Mouse (Mus musculus) thymus, adult 2 months (tissue): ENCODE measurements around the gene Nup62. TPM values are rescaled to one million over a fixed set of nuclear protein-coding genes. Genes with fewer than 3 reads are reported as not detected.

ENCODE experiments used
- DNase-seq: peaks from one replicate; pipeline ENCODE4 v3.0.0; 2021
- H3K27ac ChIP-seq: fragments of 200-500 bp; 2 replicates; pipeline ENCODE4 v1.5.1; 2012; ENCODE audit warnings: low read length, control low read depth; ENCODE audit not compliant: control insufficient read depth, insufficient read depth
- H3K27me3 ChIP-seq: fragments of 200-500 bp; 2 replicates; pipeline ENCODE4 v1.6.1; 2012; ENCODE audit warnings: mild to moderate bottlenecking, low read length, moderate library complexity, mixed read lengths; ENCODE audit not compliant: control insufficient read depth, insufficient read depth
- H3K36me3 ChIP-seq: fragments of 200-500 bp; 2 replicates; pipeline ENCODE4 v1.6.1; 2012; ENCODE audit warnings: mild to moderate bottlenecking, low read length, moderate library complexity; ENCODE audit not compliant: control insufficient read depth, insufficient read depth
- H3K4me1 ChIP-seq: fragments of 200-500 bp; replicated peaks from 2 replicates; pipeline ENCODE4 v1.6.1; 2012; ENCODE audit warnings: low read length; ENCODE audit not compliant: control insufficient read depth, insufficient read depth
- H3K4me3 ChIP-seq: fragments of 200-500 bp; 2 replicates; pipeline ENCODE4 v1.5.1; 2012; ENCODE audit warnings: mild to moderate bottlenecking, low read length, control low read depth, moderate library complexity; ENCODE audit not compliant: control insufficient read depth, insufficient read depth
- CTCF ChIP-seq: fragments of 200-500 bp; IDR thresholded peaks from 2 replicates; pipeline ENCODE4 v1.5.1; 2012; ENCODE audit warnings: mild to moderate bottlenecking, control low read depth, low read length, moderate library complexity, borderline replicate concordance; ENCODE audit not compliant: control insufficient read depth, poor library complexity, insufficient read depth; ENCODE audit errors: extremely low read depth
- POLR2A ChIP-seq: fragments of 200-500 bp; IDR thresholded peaks from 2 replicates; pipeline ENCODE4 v1.6.1; 2012; ENCODE audit warnings: mild to moderate bottlenecking, low read length, control low read depth, moderate library complexity; ENCODE audit not compliant: control insufficient read depth, poor library complexity, insufficient read depth; ENCODE audit errors: extremely low read depth
- WGBS: fragments of 180-500 bp; shearing (Covaris S2); methylation state at CpG from one replicate; pipeline ENCODE4 v1.1.7; 2018; 5-methylcytosine and 5-hydroxymethylcytosine counted together
- polyA plus RNA-seq: library from polyadenylated mRNA; depleted of rRNA; stranded (reverse); fragments of >200 nt; gene quantifications from 2 replicates; pipeline ENCODE4 v1.2.3, GENCODE M21; 2012

Nup62 gene
- polyA plus RNA-seq, 1 experiment: 189 TPM

DNA sequence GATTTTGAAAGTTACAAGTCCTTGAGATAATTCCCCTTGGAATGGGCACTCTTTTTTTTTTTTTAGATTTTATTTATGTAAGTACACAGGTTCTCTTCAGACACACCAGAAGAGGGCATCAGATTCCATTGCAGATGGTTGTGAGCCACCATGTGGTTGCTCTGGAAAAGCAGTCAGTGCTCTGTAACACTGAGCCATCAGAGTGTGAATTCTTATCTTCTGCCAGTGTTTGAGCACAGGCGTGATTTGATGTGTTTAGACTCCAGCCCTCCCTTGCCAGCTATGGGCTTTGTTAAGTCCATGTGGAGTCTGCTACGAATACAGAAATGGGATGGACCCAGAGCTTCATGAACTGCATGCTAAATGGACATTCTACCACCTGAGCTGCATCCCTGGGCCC is 2.3 kb downstream of the Nup62 start:
- no peak for DNase-seq
- no peak overlapping the region for H3K27ac ChIP-seq
- TF ChIP-seq POLR2A (no peak), CTCF (no peak)
- peaks cover 24% of the 10 kb centered on the region for H3K4me1 ChIP-seq
- no peaks in the 10 kb centered on the region for H3K36me3 ChIP-seq
- H3K4me3 ChIP-seq: no peak overlapping the region
- WGBS: 53% methylated on average over 2 of the region's 2 CpGs
- no peaks in the 10 kb centered on the region for H3K27me3 ChIP-seq

DNA sequence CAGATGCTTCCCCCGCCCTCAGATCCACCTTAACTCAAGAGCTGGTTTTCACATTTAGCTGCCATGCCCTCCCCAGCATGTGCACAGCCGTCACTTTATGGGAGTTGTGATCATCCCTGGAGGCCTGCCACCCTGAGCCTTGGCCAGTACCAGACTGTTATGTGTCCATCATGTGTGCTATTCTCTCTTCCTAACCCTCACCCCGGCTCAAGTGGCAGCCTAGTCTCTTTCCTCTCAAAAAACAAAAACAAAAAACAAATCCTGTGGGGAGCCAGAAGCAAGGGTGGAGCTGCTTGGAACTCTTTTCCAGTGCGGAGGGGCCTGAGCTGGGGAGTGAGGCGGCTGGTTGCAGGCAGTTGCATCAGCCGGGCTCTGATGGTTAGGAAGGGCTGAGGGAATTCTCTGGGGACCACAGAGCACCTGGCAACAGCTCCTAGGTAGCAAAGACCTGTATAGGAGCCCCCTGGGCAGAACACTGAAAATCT is 2.9 kb downstream of the Nup62 start:
- WGBS: 59% methylated on average over 6 of the region's 6 CpGs

DNA sequence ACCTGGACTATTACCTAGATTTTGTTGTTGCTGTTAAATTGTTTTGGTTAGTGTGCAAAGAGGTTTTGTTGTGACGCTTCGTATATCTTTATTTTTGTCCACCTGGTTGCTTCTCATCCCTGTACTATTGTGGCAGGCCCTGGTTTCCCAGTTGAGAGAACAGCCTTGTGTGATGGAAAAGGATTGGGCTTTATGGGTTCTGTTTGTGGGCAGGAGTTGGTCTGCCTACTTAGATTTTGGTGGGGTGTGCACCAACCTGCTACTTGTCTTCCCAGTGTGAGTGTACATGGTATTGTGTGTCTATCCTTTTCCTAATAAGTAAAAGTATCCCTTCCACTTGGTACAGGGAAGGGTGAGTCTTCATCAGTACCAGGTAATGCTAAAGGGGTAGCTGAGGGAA is 3.5 kb downstream of the Nup62 start:
- Histone ChIP-seq H3K36me3 (no peaks in the 10 kb centered on the region), H3K4me3 (no peak overlapping the region), H3K27ac (no peak overlapping the region), H3K4me1 (peaks cover 25% of the 10 kb centered on the region), H3K27me3 (no peaks in the 10 kb centered on the region)
- no peak for DNase-seq
- 88% methylated on average over 2 of the region's 2 CpGs for WGBS
- TF ChIP-seq POLR2A (no peak), CTCF (no peak)

More for the DNA sequence above, 2.9 kb downstream of the Nup62 start:
- Histone ChIP-seq H3K27ac (no peak overlapping the region), H3K36me3 (no peaks in the 10 kb centered on the region), H3K27me3 (no peaks in the 10 kb centered on the region), H3K4me1 (peaks cover 24% of the 10 kb centered on the region), H3K4me3 (no peak overlapping the region)
- TF ChIP-seq CTCF (no peak), POLR2A (no peak)
- no peak for DNase-seq

DNA sequence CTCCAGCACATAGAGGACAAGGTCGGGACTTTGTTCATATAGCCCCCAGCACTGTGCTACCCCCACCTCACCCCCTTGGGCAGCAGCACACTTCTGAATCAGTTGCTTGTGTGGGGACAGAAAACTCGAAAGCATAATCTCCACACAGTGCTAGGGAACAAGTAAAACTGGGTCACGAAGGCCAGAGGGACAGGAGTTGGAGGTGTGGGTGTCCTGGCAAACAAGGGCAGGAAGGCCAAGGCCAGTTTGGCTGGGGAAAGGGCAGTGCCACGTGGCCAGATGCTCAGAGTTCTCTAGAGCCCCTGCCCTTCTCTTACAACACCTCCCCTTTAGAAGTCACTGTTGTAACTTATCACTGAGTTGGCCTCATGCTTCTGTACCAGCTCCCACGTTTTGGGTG is 4.0 kb downstream of the Nup62 start:
- no peak overlapping the region for H3K27ac ChIP-seq
- no peaks in the 10 kb centered on the region for H3K27me3 ChIP-seq
- peaks cover 28% of the 10 kb centered on the region for H3K4me1 ChIP-seq

DNA sequence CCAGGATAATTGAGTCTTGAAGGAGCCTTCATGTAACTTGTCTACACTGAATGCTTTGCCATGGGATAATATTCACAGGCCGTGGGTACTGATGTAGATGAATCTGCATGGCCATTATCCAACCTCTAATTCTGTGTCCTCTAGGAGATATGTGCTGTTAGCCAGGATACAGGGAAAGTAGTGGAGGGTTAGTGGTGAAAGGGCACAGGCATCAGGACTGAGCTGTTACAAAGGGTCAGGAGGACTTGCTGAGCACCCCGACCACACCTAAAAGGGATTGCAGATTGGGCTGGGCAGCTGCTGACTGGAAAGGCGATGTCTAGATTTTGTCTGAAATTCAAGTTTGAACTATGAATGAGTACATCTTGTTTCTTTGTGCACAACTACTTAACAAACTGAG is 4.6 kb downstream of the Nup62 start:
- 85% methylated on average over 3 of the region's 3 CpGs for WGBS
- TF ChIP-seq POLR2A: no peak
- TF ChIP-seq CTCF: no peak
- DNase-seq: no peak
- peaks cover 24% of the 10 kb centered on the region for H3K4me1 ChIP-seq
- H3K4me3 ChIP-seq: no peak overlapping the region
- no peaks in the 10 kb centered on the region; the same call in 1 of the 2 replicates for H3K36me3 ChIP-seq
- H3K27me3 ChIP-seq: no peaks in the 10 kb centered on the region
- H3K27ac ChIP-seq: no peak overlapping the region

More for the DNA sequence above, 4.0 kb downstream of the Nup62 start:
- no peak overlapping the region for H3K4me3 ChIP-seq
- no peak for TF ChIP-seq POLR2A
- no peak for TF ChIP-seq CTCF
- no peak for DNase-seq
- no peaks in the 10 kb centered on the region for H3K36me3 ChIP-seq
- 57% methylated on average over 5 of the region's 5 CpGs for WGBS

DNA sequence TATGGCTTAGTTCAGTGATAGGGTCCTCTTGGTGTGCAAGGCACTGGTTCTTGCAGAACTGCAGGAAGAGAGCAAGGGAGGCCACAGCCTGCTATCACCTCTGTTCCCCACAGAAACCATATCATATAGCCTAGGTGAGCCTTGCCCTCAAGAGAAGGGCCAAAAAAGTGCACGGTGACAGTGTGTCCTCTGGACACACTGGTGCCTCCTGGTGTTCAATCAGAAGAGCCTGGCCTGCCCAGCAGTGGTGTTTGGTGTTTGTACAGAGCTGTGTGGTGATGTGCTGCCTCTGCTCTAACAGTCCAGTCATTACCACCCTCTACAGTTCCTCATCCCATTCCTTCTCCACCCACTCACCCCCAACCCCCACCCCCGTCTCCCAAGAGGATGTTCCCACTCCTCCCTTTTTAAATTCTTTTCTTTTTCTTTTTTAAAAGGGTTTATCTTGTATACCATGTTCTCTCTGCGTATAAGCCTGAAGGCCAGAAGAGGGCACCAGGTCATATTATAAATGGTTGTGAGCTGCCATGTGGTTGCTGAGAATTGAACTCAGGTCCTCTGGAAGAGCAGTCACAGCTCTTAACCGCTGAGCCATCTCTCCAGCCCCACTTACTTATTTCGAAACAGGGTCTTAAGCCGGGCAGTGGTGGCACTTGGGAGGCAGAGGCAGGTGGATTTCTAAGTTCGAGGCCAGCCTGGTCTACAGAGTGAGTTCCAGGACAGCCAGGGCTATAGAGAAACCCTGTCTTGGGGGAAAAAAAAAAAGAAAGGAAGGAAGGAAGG is 6.0 kb downstream of the Nup62 start:
- DNase-seq: no peak
- H3K36me3 ChIP-seq: no peaks in the 10 kb centered on the region; the same call in 1 of the 2 replicates
- 86% methylated on average over 7 of the region's 7 CpGs for WGBS
- TF ChIP-seq CTCF (no peak), POLR2A (no peak)
- no peak overlapping the region for H3K27ac ChIP-seq
- H3K27me3 ChIP-seq: no peaks in the 10 kb centered on the region
- H3K4me1 ChIP-seq: peaks cover 24% of the 10 kb centered on the region
- H3K4me3 ChIP-seq: no peak overlapping the region

DNA sequence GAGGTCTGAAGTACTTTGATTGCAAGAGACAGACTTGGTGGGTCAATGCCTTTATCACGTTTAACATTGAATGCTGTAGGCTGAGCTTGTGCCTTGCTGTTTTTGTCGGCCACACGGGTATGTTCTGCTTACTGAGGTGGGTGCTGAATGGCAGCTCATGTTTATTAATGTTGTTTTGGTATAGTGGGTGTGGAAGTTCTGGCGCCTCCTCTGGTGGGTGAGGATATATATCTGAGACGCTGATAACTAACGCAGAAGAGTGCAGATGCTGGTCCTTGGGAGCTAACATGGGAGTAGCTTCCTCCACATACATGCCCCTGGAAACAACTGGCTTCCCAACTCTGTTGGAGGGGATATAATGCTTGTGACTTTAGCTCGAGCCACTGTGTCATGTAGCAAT is 7.5 kb downstream of the Nup62 start:
- TF ChIP-seq CTCF (no peak), POLR2A (no peak)

More for the DNA sequence above, 7.5 kb downstream of the Nup62 start:
- 66% methylated on average over 7 of the region's 7 CpGs for WGBS
- Histone ChIP-seq H3K36me3 (no peaks in the 10 kb centered on the region; the same call in 1 of the 2 replicates), H3K4me1 (peaks cover 15% of the 10 kb centered on the region), H3K4me3 (no peak overlapping the region), H3K27ac (no peak overlapping the region), H3K27me3 (no peaks in the 10 kb centered on the region)
- no peak for DNase-seq
